Mouse (Mus musculus) liver (tissue): ENCODE measurements around the gene Adam19.
A peak's percentile ranks its signal among the peaks of the same experiment; 100 is the strongest.

Source experiments
- DNase-seq: peaks from one replicate; pipeline ENCODE4 v3.0.0-alpha.2; 2020; ENCODE audit warnings: mixed read lengths

Gene Adam19

DNA sequence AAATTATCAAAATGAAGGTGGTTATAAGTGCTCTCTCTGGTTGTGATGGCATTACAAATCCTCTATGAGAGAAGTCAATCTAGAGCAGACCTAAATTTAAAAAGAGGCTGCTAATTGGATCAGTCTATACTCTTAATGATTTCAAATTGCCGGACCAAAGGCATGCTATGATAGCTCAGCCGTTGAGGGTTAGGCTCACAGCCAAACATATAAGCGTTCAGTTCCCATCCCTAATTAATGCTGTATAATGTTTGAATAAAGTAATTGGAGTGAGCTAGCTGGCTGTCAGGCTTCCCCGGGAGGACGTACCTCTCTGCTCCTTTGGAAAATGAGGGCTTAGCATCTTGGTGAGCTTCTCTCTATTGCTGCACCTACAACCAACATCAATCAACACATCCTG lies 53.4 kb downstream of the Adam19 start:
- DNase-seq, result no peak

DNA sequence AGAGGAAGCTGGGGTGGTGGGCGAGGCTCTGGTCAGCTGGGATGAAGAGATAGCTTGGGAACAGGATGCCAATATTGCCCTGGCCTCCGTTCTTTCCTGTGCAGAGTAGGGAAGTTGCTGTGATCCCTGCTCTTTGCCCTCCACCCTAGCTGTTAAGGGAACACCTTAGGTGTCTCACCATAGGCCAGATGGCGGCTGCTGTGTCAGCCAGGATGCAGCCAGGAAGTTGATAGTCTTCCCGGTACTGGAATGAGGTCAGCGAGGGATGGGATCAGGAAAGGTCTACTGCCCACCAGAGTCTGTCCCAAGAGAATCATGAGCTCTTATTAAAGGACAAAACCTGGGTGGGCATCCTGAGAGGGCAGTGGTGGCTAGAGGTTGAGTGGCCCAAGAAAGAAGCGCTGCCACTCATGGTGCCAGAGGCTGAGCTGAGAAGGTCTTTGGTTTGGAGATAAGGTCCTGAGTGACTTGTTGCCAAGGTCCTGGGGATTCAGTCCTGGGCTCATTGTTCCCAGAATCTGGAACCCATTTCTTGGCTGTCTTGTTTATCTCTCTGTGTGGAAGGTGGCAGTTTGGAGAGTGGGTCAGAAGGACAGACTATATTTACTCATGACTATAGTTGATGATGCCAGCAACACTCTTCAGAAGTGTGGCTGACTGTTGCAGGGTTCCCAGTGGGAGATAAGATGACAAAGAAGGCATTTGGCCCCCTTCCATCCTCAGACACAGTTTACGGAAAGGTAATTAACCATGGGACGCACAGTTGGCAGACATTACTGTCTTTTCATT lies 54.6 kb downstream of the Adam19 start:
- no peak for DNase-seq

DNA sequence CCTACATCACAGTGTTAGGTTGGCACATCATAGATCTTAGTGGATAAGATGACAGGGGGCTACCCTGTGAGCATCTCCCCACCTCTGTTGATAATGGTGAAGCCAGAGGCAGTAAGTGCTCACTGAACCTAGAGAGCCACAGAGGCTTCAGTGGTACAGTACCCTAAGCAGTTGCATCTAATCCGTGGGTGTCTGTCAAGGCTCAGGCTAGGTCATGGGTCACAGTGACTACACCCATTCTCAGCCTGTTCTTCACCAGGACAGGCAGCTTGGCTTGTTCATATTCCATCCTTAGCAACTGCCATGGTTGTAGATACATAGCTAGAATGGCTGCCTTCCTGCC lies 55.1 kb downstream of the Adam19 start:
- no peak for DNase-seq

DNA sequence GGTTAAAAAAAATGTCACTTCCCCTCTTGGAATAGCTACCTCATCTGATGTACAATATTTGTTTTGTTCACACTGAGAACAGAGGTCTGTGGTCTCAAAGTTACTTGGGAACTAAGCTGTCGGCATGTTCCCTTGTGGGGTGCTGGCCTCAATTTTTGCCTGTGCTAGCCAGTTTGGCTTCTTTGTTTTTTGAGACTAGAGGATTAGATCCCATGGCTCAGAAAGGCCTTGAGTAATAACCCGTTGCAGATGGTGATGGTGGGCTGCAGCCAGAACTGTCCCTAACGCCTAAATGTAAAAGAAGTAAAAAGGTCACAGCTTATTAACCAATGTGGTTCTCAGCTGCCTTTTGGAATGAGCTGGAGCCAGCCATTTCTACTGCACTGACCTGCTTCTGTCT lies 57.4 kb downstream of the Adam19 start:
- DNase-seq, result no peak

DNA sequence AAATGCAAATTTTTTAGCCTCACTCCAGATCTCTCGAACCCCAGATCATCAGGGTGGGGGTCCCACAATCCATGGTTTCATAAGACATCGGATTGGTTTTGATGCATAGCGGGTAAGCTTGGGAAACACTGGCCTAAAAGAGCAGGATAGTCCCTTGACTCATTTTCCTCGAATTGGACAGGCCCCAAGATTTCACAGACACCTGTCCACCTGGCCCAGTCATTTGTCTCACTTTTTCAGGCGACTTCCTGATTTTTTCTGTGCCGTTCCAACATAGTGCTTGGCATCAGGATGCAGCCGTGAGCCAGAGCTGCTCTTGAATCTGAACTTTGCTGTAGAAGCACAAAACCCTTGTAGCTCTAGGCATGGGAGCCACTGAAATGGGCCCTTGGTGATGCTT lies 58.4 kb downstream of the Adam19 start:
- no peak for DNase-seq

DNA sequence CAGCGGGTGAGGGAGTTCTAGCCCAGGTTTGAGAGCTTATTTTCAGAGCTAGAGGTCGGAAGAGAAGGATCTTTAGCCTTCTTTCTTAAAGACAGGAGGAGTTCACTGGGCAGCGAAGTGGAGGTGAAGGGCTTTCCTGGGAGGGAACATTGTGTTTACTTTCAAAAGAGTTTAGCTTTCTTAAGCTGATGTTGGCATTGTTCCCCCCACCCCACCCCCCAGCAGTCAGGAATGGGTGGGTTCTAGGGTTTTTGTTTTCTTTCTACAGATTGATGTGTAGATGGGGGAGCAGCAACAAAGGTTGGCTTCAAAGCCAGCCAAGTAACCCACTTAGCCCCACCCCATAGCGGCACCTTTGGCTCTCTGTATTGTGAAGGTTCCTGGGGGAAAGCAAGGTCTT lies 59.2 kb downstream of the Adam19 start:
- no peak for DNase-seq

DNA sequence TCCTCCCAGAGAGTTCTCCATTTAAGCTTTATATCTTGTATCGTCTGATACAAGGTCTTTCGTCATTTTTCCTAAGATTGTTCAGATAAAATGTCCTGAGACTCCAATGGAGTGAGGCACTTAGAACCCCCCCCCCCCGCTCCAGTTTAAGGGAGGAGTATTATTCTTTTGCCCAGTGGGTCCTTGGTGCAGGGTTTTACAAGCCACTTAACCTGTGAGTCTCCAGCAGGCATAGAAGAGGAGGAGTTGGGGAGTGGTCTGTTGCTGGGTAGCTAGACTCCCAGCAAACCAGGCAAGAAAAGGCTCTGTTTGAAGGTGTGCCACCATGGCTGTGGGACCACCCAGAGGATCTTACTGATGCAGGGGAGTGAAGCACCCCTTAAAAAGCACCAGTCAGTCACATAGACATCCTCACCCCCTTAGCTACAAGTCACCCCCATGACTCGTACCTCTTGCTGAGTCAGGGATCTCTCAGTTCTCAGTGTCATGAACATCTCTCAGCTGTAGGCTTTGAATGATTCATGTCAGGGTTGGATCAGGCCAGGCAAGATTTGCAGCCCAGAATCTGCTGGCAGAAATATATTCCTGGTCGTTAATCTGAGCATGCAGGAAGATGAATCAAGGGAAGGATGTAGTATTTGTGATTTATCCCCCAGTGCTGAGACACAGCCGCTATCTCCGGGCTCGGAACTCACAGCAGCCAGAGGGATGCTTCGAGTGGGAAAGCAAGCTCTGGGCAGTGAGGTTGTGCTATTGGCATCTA lies 59.8 kb downstream of the Adam19 start:
- DNase-seq, result no peak

DNA sequence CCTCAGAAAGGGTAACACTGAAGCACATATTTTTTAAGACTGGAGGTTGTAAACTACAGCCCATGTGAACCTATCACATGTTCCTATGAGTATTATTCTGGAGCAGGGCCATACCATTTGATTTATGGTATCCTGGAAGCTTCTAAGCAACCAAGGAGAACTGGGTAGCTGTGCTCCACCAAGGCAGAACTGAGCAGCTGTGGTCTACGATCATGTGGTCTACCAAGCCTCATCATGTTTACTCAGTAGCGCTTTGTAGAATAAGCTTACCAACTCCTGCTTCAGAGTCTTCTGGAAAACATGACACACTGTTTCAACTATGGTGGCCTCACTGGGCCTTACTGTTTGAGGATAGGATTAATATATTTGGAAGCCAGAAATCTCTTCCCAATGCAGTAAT lies 60.7 kb downstream of the Adam19 start:
- no peak for DNase-seq

DNA sequence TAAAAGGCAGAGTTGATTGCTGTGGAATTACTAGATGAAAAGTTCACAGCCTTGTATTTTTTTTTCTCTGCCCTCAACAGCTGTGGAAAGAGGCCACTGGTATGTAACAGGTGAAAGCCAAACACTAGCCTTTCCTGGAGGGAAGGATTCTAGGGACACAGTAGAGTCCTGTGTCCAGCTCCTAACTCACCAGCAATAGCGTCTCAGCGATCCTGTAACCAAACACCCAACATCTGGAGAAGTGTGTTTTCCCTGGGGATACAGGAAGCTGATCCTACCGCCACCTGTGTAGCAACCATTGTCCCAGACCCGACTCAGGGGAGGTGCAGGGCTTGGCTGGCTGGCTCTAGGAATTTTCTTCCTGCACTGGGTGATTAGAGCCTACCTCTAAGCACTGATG lies 63.8 kb downstream of the Adam19 start:
- DNase-seq, result no peak

DNA sequence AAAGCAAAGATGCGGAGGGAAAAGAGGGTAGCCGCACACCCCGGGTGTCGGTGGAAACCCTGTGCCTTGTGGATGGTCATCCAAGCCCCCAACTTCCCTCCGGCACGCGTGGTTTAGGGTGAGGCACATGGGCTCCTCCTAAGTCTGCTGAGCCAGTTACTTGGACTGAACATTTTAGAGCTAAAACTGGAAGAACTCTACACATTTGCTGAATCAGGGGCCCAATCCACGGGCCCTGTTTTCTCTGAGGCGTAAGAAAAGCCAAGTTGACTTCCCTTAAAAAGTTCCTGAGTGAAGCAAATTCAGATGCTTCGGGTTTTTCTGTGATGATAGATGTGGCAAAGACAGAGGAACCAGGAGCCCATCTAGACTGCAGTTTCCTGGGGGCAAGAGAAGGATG lies 64.3 kb downstream of the Adam19 start:
- no peak for DNase-seq

DNA sequence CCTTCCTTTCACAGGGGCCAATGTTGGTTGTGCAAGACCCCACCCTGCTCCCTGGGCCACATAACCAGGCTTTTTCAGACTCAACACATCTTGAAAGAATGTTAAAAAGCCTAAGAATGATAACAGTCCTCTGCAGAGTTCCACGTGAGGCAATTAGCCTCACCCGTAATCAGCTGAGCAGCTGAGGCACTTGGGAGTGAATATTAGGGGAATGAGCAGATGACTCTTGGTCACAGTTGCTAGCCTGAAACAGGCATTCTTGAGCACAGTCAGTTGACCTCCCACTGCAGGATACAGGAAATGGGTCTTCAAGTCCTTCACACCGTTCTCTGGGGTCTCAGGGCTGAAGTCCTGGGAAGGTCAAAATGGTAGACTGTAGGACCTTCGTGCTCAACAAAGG lies 65.9 kb downstream of the Adam19 start:
- no peak for DNase-seq

DNA sequence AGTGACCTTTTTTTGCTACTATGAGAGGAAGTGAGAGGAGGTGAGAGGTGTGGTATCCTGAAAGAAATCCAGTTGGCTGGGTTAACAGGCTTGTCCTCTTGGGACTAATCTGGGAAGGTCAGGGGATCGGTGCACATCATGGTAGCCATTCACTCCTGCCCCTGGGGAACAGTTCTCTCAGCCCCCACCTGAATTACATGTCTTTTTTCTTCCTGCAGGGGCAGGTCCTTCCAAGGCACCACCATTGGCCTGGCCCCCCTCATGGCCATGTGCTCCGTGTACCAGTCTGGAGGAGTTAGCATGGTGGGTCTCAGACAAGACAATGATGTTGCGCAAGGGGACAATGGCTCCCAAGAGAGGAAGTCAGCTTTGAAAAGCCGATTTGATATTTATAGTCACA lies 67.1 kb downstream of the Adam19 start:
- DNase-seq, result no peak

DNA sequence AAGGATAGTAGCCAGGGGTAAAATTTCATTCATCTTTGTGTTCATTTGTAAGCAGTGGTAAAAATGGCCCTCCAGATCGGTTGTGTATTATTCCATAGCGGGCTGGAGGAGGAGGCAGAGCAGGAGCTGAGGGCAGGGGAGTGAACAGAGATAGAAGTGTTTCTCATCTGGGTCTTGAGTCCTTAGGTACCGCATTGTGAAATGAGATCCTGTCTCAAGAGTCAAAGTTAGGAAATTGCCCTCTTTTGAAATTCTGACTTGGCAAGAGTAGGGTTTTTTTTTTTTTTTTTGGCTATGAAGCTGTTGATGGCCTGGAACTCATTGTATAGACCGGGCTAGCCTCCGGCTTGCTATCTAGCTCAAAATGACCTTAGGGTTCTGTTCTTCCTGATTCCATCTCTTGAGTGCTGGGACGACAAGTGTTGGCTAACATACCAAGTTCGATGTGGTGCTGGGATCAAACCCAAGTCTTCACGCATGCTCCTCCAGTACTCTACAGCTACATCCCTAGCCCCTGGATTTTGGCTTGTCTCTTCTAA lies 67.6 kb downstream of the Adam19 start:
- no peak for DNase-seq

DNA sequence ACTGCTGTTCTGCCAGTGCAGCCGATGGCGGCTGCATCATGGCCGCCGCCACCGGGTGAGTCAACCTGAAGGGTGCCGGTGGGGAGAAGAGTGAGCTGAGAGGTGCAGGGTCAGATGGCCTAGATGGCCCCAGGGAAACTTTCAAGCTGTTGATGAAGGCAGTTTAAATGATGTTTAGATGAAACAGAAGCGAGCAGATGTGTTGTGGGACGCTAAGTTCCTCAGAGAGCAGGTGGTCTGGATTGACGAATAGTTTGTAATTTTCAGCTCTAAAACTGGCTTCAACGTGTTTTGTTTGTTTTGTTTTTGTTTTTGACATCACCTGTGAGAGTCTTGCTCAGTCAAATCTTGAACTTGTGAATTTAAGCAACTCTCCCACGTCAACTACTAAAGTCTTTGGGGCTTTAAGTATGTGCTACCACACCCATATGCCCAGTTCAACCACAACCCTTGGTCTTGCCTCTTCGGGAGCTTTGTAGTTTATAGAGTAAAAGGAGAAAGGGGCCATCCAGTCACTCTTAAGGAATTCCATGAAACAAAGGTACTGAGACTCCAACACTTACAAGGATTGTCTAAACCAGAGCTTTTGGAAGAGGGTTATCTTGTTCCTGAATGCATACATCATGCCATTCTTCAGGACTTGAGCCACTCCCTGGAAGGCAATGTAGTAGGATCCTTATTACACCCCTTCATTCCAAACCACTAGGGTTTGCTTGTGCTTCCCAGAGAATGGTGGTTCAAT lies 69.5 kb downstream of the Adam19 start:
- DNase-seq, result no peak

DNA sequence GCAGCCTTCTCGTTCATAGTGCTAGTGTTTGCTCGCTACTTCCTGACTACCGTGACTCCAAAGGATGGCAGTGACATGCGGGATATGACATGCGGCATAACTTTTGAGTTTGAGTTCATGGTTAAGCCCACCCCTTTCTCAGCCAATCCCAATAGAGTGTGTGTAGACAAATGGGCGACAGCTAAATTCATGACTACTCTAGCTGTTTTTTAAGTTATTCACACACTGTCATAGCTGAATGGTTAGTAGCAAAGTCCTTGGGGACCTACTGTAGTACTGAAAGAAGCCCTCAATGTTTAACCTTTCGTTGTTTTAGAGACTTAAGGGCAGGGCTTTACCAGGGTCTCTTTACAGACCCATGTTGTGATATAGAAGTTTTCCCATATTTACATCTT lies 70.0 kb downstream of the Adam19 start:
- no peak for DNase-seq

DNA sequence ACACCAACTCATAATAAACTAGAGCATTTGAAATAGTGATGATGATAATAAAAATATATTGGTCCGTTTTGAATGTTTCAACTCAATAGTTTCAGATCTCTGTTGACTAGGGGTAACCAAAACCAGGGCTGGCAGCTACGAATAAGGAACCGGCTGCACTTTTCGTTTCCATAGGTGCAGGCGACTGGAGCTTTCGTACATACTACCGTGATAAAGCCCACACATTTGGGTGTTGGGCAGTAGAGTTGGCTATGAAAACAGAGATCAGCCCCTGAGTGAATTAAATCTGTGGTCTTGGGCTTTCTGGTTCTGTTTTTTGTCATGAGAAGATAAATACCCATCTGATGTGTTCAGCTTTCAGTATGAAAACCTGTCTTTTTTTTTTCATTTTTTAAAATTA lies 70.5 kb downstream of the Adam19 start:
- no peak for DNase-seq

DNA sequence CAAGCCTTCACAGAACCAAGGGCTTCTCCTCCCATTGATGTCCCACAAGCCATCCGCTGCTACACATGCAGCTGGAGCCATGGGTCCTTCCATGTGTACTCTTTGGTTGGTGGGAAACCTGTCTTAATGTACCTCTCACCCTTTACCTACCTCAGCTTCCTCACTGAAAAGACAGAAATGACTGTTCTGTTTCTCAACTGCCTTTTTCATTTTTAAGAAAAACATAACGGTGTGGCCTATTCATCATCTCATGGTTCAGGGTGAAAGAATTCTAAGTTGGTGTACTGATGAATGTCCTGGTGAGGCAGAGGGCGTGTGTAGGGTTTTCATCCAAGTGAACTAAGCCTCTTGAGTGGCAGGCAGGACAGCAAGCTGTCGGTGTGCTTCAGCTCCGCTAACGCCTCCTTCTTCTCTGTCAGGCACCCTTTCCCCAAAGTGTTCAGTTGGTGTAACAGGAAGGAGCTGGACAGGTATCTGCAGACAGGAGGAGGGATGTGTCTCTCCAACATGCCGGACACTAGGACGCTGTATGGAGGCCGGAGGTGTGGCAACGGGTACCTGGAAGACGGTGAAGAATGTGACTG lies 71.1 kb downstream of the Adam19 start:
- DNase-seq, result no peak

DNA sequence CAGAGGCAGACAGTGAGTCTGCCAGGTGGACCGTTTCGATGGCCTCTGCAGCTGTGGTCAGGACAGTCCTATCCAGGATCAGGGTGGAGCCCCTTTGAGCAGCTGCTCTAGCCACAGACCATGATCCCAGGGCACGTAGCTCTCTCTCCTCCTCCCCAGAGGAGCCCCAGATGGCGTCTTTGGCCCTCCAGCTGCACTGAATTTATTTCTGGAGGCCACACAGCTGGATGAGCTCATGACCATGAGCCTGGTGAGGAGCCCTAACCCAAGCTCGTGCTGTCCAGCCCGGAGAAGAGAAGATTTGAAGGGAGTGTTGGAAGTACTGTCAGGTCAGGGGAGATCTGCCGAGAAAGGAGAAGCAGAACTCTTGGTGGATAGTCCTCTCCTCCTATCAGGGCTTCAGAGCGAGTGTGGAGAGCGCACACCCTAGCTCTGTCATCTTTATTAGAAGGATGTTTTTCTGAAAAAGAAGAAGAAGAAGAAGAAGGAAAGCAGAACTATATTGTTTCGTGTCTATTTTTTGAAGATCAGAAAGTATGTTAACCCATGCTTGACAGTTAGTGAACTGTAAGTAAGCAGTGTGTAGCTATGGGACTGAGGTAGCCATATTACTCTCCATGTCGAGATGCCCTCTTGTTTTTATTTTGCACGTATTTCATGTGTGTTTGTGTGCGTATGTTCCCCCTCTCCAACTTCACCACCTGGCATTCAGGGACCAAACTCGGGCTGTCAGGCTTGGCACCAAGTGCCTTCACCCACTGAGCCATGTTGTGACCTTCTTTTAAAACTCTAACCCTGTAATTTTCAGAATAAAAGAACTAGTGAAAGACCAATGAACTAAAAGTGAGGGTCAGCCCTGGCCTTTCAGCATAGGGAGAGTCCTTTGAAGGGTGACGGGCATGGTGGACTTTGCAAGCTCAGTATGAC lies 72.1 kb downstream of the Adam19 start:
- peak; percentile 24 for DNase-seq

DNA sequence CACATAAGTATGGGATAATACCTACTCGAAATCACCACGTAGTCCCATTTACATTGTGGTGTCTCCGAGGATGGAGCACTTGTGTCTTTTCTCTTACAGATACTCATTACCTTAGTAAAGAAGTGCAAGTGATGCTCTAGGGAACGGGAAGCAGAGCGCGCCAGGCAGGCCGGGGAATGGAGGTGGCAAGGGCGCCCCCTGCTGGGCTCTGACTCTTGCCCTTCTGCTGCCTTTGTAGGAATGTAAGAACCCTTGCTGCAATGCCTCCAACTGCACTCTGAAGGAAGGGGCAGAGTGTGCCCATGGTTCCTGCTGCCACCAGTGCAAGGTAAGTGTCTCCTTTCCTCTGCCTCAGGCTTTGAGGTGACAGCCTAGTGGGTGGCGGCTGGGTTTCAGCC lies 72.8 kb downstream of the Adam19 start:
- DNase-seq, result peak; percentile 76

DNA sequence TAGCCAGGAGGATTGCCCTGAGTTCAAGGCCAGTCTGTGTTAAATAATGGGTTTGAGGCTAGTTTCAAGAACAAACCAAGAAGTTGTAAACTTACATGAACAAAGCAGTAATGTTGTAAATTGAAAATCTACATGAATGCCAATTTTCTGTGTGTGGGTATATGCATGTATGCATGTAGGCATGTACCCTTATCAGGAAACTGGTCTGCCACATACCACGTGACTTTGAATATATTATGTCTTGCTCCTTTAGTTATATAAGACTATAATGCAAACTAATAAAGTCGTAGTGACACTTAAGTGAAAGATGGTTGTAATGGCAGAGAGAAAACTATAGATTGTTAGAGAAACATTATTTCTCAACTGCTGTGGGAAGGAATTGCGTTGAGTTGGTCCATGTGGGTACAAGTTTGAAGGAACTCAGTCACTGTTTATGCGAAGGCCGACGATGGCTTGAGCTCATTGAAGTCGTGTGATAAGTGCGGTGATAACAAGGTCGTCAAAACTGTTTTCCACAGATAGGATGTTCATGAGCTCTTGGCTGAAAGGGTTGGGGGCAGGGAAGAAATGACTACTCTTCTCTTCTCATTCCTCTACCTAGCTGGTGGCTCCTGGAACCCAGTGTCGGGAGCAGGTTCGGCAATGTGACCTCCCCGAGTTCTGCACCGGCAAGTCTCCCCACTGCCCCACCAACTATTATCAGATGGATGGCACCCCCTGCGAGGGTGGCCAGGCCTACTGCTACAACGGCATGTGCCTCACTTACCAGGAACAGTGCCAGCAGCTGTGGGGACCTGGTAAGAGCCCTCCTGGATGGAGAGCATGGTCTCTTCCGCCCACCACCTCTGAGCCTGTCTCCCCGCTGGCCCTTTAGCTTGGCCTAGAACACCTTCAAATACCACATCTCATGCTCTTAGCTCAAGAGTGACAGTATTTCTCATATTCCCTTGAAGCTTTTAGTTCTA lies 75.5 kb downstream of the Adam19 start:
- DNase-seq, result peak; percentile 47

DNA sequence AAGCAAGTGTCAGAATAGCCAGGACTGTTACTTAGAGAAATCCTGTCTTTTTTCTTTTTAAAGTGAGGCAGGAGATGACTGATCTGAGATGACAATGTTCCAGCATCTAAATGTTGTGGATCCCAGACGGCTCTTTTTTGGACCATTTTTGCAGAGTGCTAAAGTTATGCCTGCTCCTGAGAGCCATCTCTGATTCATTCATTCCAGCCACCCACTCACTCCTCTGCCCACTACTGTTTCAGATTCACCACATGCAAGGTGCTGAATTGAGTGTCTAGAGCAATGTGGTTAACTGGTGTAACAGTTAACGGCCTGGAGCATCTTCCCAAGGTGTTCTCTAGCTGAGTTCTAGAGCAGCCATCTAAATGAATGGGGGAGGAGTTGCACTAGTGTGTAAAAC lies 79.1 kb downstream of the Adam19 start:
- DNase-seq, result no peak
